Mouse (Mus musculus): ENCODE measurements at regions not wholly inside any gene's neighbourhood (a gene's known extent, or its start where the extent isn't known, plus 50 kb on each side); places are given as distances from the start of the nearest gene placed in this dataset.

DNA sequence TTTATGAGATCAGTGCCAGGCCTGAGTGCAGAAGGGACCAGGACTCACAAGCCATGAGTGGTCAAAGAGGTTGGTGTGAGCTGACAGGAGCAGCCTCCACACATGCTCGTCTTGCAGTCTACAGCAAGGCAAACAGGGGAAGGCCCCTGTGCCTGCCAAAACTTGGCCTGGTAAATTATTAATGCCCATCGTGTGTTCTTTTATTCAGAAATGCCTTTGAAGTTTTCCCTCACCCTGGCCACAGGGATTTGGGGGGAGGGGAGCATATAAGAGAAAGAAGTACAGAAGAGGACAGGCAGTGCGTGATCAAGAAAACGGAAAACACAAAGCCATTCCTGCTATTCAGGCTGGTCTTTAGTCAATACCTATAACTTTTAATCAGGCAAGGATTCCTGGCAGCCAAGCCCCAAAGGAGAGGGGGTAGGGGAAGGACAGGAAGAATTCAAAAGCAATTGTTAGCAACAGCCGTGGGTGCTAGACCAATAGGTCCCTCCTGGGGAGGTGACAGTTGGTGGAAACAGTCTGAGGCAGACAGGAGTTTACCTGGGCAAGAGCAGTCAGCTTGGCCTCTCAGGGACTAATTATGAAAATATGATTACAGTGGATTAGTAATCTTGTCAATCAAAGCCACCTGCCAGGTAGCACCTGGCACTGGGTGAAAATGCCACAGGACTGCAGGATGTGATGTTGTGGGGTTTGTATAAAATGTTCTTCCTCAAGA is 357.4 kb upstream of the Rack1 start:
- TF ChIP-seq POLR2A (IDR thresholded peaks at IDR 0.05; ENCODE audit: low read depth, low read length) (no peak), CTCF (IDR thresholded peaks at IDR 0.05; ENCODE audit: extremely low read depth, insufficient read depth, insufficient read length, insufficient replicate concordance) (no peak)

All from spleen, adult 2 months (tissue).